Mouse (Mus musculus) hindbrain, embryonic 10.5 days (tissue): ENCODE measurements around the gene Nsun3. TPM values are rescaled to one million over a fixed set of nuclear protein-coding genes. Genes with fewer than 3 reads are reported as not detected.

Experiments
- DNase-seq: peaks from one replicate; pipeline ENCODE4 v3.0.0-alpha.2; 2017; ENCODE audit warnings: low spot score
- H3K27ac ChIP-seq: fragments of 300-500 bp; sonication (generic); 2 replicates; pipeline ENCODE4 v1.5.1; 2016; ENCODE audit warnings: mild to moderate bottlenecking, moderate library complexity
- H3K27me3 ChIP-seq: fragments of 300-500 bp; sonication (generic); 2 replicates; pipeline ENCODE4 v1.6.1; 2016; ENCODE audit warnings: mild to moderate bottlenecking; ENCODE audit not compliant: poor library complexity, insufficient read depth, severe bottlenecking
- H3K36me3 ChIP-seq: fragments of 300-500 bp; sonication (generic); 2 replicates; pipeline ENCODE4 v1.6.1; 2016; ENCODE audit warnings: mild to moderate bottlenecking, moderate library complexity
- H3K4me1 ChIP-seq: fragments of 300-500 bp; sonication (generic); replicated peaks from 2 replicates; pipeline ENCODE4 v1.6.1; 2016; ENCODE audit warnings: mild to moderate bottlenecking
- H3K4me3 ChIP-seq: fragments of 300-500 bp; sonication (generic); 2 replicates; pipeline ENCODE4 v1.5.1; 2016; ENCODE audit warnings: mild to moderate bottlenecking, moderate library complexity
- H3K9me3 ChIP-seq: fragments of 300-500 bp; sonication (generic); 2 replicates; pipeline ENCODE4 v1.6.1; 2016; ENCODE audit warnings: mild to moderate bottlenecking, moderate library complexity
- WGBS: fragments of 180-500 bp; shearing (Covaris S2); methylation state at CpG from one replicate; pipeline ENCODE4 v1.1.7; 2016; 5-methylcytosine and 5-hydroxymethylcytosine counted together
- polyA plus RNA-seq: library from polyadenylated mRNA; unstranded; fragments of >200 nt; fragmentation: Nextera tagmentation; extraction: Ambion mirVana; gene quantifications from 2 replicates; pipeline ENCODE4 v1.2.1, GENCODE M21; 2016

The Nsun3 gene
- polyA plus RNA-seq: 7.8 and 8.0 TPM in 2 replicates

- peaks cover 35% of the 10 kb centered on the region for H3K4me1 ChIP-seq
- H3K4me3 ChIP-seq: peak within 1 kb of the TSS; percentile 79
- H3K27me3 ChIP-seq: no peaks in the 10 kb centered on the region
- peak; percentile 95 for DNase-seq
- peak within 1 kb of the TSS; percentile 96 for H3K27ac ChIP-seq
- H3K9me3 ChIP-seq: no peaks in the 10 kb centered on the region
- 3% methylated on average over 41 of the region's 41 CpGs for WGBS
- H3K36me3 ChIP-seq: peaks cover 3% of the 10 kb centered on the region; the same call in 1 of the 2 replicates
Observed at GRCm38 (mm10) chr16:62786621-62787331, at the start of gene Nsun3. Nsun3 (minus strand) TSS chr16:62786818.

- DNase-seq: no peak
- Histone ChIP-seq H3K4me3 (no peak overlapping the region), H3K4me1 (no peaks in the 10 kb centered on the region), H3K9me3 (no peaks in the 10 kb centered on the region), H3K27ac (no peak overlapping the region), H3K27me3 (no peaks in the 10 kb centered on the region), H3K36me3 (no peaks in the 10 kb centered on the region)
- WGBS: 68% methylated on average over 3 of the region's 3 CpGs
Observed at GRCm38 (mm10) chr16:62834016-62834735, 47.6 kb upstream of the Nsun3 start.

- DNase-seq: peak; percentile 40
- no peak overlapping the region for H3K27ac ChIP-seq
- WGBS: 21% methylated on average over 4 of the region's 4 CpGs
- no peak overlapping the region for H3K4me3 ChIP-seq
- no peaks in the 10 kb centered on the region for H3K27me3 ChIP-seq
- no peaks in the 10 kb centered on the region for H3K36me3 ChIP-seq
- H3K4me1 ChIP-seq: no peaks in the 10 kb centered on the region
- no peaks in the 10 kb centered on the region for H3K9me3 ChIP-seq
Observed at GRCm38 (mm10) chr16:62832481-62832880, 45.9 kb upstream of the Nsun3 start.

- no peak overlapping the region for H3K27ac ChIP-seq
- no peaks in the 10 kb centered on the region for H3K27me3 ChIP-seq
- no peak overlapping the region for H3K4me3 ChIP-seq
- H3K4me1 ChIP-seq: no peaks in the 10 kb centered on the region
- H3K36me3 ChIP-seq: no peaks in the 10 kb centered on the region
- no peaks in the 10 kb centered on the region for H3K9me3 ChIP-seq
- DNase-seq: no peak
- 92% methylated on average over 2 of the region's 2 CpGs for WGBS
Observed at GRCm38 (mm10) chr16:62832027-62832426, 45.4 kb upstream of the Nsun3 start.

GRCm38 (mm10) chr16:62826156-62827001, 39.8 kb upstream of the Nsun3 start:
- 80% methylated on average over 12 of the region's 12 CpGs for WGBS

GRCm38 (mm10) chr16:62822472-62822871, 35.9 kb upstream of the Nsun3 start:
- H3K27me3 ChIP-seq: no peaks in the 10 kb centered on the region
- no peaks in the 10 kb centered on the region for H3K9me3 ChIP-seq
- no peaks in the 10 kb centered on the region for H3K36me3 ChIP-seq
- WGBS: 91% methylated on average over 6 of the region's 6 CpGs
- no peak overlapping the region for H3K27ac ChIP-seq
- no peak for DNase-seq
- no peaks in the 10 kb centered on the region for H3K4me1 ChIP-seq
- H3K4me3 ChIP-seq: no peak overlapping the region

More at GRCm38 (mm10) chr16:62826156-62827001, 39.8 kb upstream of the Nsun3 start:
- DNase-seq: no peak
- no peaks in the 10 kb centered on the region for H3K36me3 ChIP-seq
- H3K4me3 ChIP-seq: no peak overlapping the region
- H3K4me1 ChIP-seq: no peaks in the 10 kb centered on the region
- no peaks in the 10 kb centered on the region for H3K27me3 ChIP-seq
- no peaks in the 10 kb centered on the region for H3K9me3 ChIP-seq
- no peak overlapping the region for H3K27ac ChIP-seq

GRCm38 (mm10) chr16:62814491-62814890, 27.9 kb upstream of the Nsun3 start, which contains the start of gene Stx19:
Stx19 (plus strand) TSS chr16:62814676.
- 85% methylated on average over 5 of the region's 5 CpGs for WGBS
- Histone ChIP-seq H3K27ac (no peak within 1 kb of the TSS), H3K27me3 (no peaks in the 10 kb centered on the region), H3K9me3 (no peaks in the 10 kb centered on the region), H3K4me1 (no peaks in the 10 kb centered on the region), H3K4me3 (no peak within 1 kb of the TSS), H3K36me3 (peaks cover 6% of the 10 kb centered on the region; the same call in 1 of the 2 replicates)
- no peak for DNase-seq

GRCm38 (mm10) chr16:62813790-62814189, 27.2 kb upstream of the Nsun3 start:
- Histone ChIP-seq H3K4me1 (no peaks in the 10 kb centered on the region), H3K27ac (no peak overlapping the region), H3K9me3 (no peaks in the 10 kb centered on the region), H3K27me3 (no peaks in the 10 kb centered on the region), H3K4me3 (no peak overlapping the region), H3K36me3 (peaks cover 6% of the 10 kb centered on the region; the same call in 1 of the 2 replicates)
- no peak for DNase-seq
- WGBS: 80% methylated on average over 5 of the region's 5 CpGs

- no peaks in the 10 kb centered on the region for H3K9me3 ChIP-seq
- 93% methylated on average over 4 of the region's 4 CpGs for WGBS
- H3K4me1 ChIP-seq: no peaks in the 10 kb centered on the region; the same call in 1 of the 2 replicates
- H3K27ac ChIP-seq: no peak overlapping the region
- H3K27me3 ChIP-seq: no peaks in the 10 kb centered on the region
- no peak overlapping the region for H3K4me3 ChIP-seq
- H3K36me3 ChIP-seq: peaks cover 6% of the 10 kb centered on the region; the same call in 1 of the 2 replicates
- DNase-seq: no peak
Observed at GRCm38 (mm10) chr16:62810855-62811254, 24.2 kb upstream of the Nsun3 start.

- Histone ChIP-seq H3K4me1 (no peaks in the 10 kb centered on the region; the same call in 1 of the 2 replicates), H3K9me3 (no peaks in the 10 kb centered on the region), H3K36me3 (peaks cover 18% of the 10 kb centered on the region; the same call in 1 of the 2 replicates), H3K27ac (no peak overlapping the region), H3K4me3 (no peak overlapping the region), H3K27me3 (no peaks in the 10 kb centered on the region)
- WGBS: 66% methylated on average over 8 of the region's 8 CpGs
- DNase-seq: no peak
Observed at GRCm38 (mm10) chr16:62807249-62807979, 20.8 kb upstream of the Nsun3 start.

- WGBS: 92% methylated on average over 3 of the region's 3 CpGs
- no peak for DNase-seq
- H3K27me3 ChIP-seq: no peaks in the 10 kb centered on the region
- H3K36me3 ChIP-seq: peaks cover 26% of the 10 kb centered on the region
- no peaks in the 10 kb centered on the region for H3K9me3 ChIP-seq
- H3K27ac ChIP-seq: no peak overlapping the region
- H3K4me1 ChIP-seq: no peaks in the 10 kb centered on the region; the same call in 1 of the 2 replicates
- no peak overlapping the region for H3K4me3 ChIP-seq
Observed at GRCm38 (mm10) chr16:62804621-62805020, 18.0 kb upstream of the Nsun3 start.

GRCm38 (mm10) chr16:62799839-62800238, 13.2 kb upstream of the Nsun3 start:
- Histone ChIP-seq H3K36me3 (peaks cover 32% of the 10 kb centered on the region), H3K4me3 (no peak overlapping the region), H3K27ac (no peak overlapping the region), H3K4me1 (no peaks in the 10 kb centered on the region), H3K27me3 (no peaks in the 10 kb centered on the region), H3K9me3 (no peaks in the 10 kb centered on the region)
- no peak for DNase-seq
- WGBS: 92% methylated on average over 3 of the region's 3 CpGs
